Comparison of ENCODE assay signal across 8 mouse cellular contexts in the genomic region with DNA sequence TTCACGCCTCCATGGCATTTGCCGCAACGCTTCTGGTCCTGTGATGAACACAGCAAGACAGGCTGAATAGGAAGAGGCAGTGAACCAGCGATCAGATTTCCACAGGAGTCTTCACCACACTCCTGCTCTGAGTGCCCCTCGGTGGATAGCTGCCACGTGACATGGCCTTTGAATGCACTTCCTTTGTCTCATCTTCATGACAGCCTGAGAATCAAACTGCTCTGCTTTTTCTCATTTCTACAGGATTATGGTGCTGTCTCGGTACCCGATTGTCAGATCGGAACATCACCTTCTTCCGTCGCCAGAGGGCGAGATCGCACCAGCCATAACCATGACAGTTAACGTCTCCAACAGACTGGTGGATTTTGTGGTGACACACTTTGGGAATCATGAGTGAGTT. TPM values are rescaled to one million over a fixed set of nuclear protein-coding genes. Genes with fewer than 3 reads are reported as not detected.
DNase-seq lines count a peak whose midpoint lies in the region; ATAC-seq and TF ChIP-seq lines count a peak whose summit lies in the region.

No protein-coding gene starts in this region.

- peak; percentile 59 for DNase-seq in 416B (ENCODE audit: low read depth)
- DNase-seq in adrenal gland, adult 2 months: peak; percentile 80
- DNase-seq in embryo, embryonic 11 days: peak; percentile 84
- DNase-seq in limb, embryonic 14.5 days (ENCODE audit: low spot score): peak; percentile 86
- peak; percentile 10 to 31 for DNase-seq in thymus, adult 18-20 months

- no peak overlapping the region for H3K9ac ChIP-seq in kidney, embryonic 15.5 days
- no peak overlapping the region for H3K9ac ChIP-seq in limb, embryonic 14.5 days (ENCODE audit: low read depth, low read length, severe bottlenecking)
- no peak overlapping the region for H3K9ac ChIP-seq in neural tube, embryonic 13.5 days

- ATAC-seq in granulocyte monocyte progenitor cell, adult 5-6 weeks (replicated peaks; ENCODE audit: poor library complexity, severe bottlenecking): peak; percentile 79
- 0 out of 2 replicates have a peak, but pooled peaks have one; percentile 52 for ATAC-seq in kidney, embryonic 15.5 days (replicated peaks; ENCODE audit: low FRiP score)
- peak; percentile 68; the same call in 1 of the 2 replicates for ATAC-seq in limb, embryonic 14.5 days (ENCODE audit: low FRiP score, low read depth)
- ATAC-seq in neural tube, embryonic 13.5 days (ENCODE audit: low read depth): peak; percentile 85; the same call in 1 of the 2 replicates

- H3K27me3 ChIP-seq in kidney, embryonic 15.5 days: peaks cover 7% of the 10 kb centered on the region; the same call in 1 of the 2 replicates
- H3K27me3 ChIP-seq in limb, embryonic 14.5 days (ENCODE audit: control insufficient read depth, insufficient read depth, low read length): no peaks in the 10 kb centered on the region
- 0 out of 2 replicates have a peak, but pooled peaks cover 5% of the 10 kb centered on the region for H3K27me3 ChIP-seq in neural tube, embryonic 13.5 days

- H3K4me2 ChIP-seq in kidney, embryonic 15.5 days: no peak overlapping the region
- no peak overlapping the region for H3K4me2 ChIP-seq in limb, embryonic 14.5 days (replicated peaks; ENCODE audit: low read depth, low read length, severe bottlenecking)
- 0 out of 2 replicates have a peak overlapping the region, but pooled peaks have one; percentile 20 for H3K4me2 ChIP-seq in neural tube, embryonic 13.5 days

- H3K9me3 ChIP-seq in kidney, embryonic 15.5 days (replicated peaks): no peaks in the 10 kb centered on the region
- H3K9me3 ChIP-seq in limb, embryonic 14.5 days (ENCODE audit: control insufficient read depth, low read length): no peaks in the 10 kb centered on the region
- H3K9me3 ChIP-seq in neural tube, embryonic 13.5 days: no peaks in the 10 kb centered on the region

- no peak for TF ChIP-seq POLR2A in limb, embryonic 14.5 days (IDR thresholded peaks at IDR 0.05; ENCODE audit: borderline replicate concordance, extremely low read depth, insufficient read depth, insufficient read length)

- H3K36me3 ChIP-seq in kidney, embryonic 15.5 days: no peaks in the 10 kb centered on the region
- no peaks in the 10 kb centered on the region for H3K36me3 ChIP-seq in limb, embryonic 14.5 days (ENCODE audit: control insufficient read depth, insufficient read depth, low read length)
- no peaks in the 10 kb centered on the region for H3K36me3 ChIP-seq in neural tube, embryonic 13.5 days

- WGBS in kidney, embryonic 15.5 days: 21% methylated on average over 14 of the region's 14 CpGs
- 24% methylated on average over 14 of the region's 14 CpGs for WGBS in limb, embryonic 14.5 days
- 23% methylated on average over 14 of the region's 14 CpGs for WGBS in neural tube, embryonic 13.5 days

- no peak overlapping the region for H3K4me3 ChIP-seq in kidney, embryonic 15.5 days (replicated peaks)
- H3K4me3 ChIP-seq in limb, embryonic 14.5 days (replicated peaks; ENCODE audit: low read length): no peak overlapping the region
- no peak overlapping the region for H3K4me3 ChIP-seq in neural tube, embryonic 13.5 days

- no peak overlapping the region for H3K27ac ChIP-seq in kidney, embryonic 15.5 days
- H3K27ac ChIP-seq in limb, embryonic 14.5 days (replicated peaks; ENCODE audit: low read depth, low read length): no peak overlapping the region
- H3K27ac ChIP-seq in neural tube, embryonic 13.5 days (replicated peaks): no peak overlapping the region

- no peaks in the 10 kb centered on the region for H3K4me1 ChIP-seq in kidney, embryonic 15.5 days
- no peaks in the 10 kb centered on the region for H3K4me1 ChIP-seq in limb, embryonic 14.5 days (ENCODE audit: control insufficient read depth, insufficient read depth, low read length)
- H3K4me1 ChIP-seq in neural tube, embryonic 13.5 days (replicated peaks): no peaks in the 10 kb centered on the region

RNA-seq across cellular contexts. Expression of a gene that starts 25.7 kb away (rescaled TPM):
- total RNA-seq in adrenal gland, adult 2 months (2021): under 1 TPM in 1 of 2 experiments, not detected in 1; 0.14 TPM
- polyA plus RNA-seq in adrenal gland, adult 2 months (2012; rRNA removed): not detected in 2 replicates
- total RNA-seq in granulocyte monocyte progenitor cell, adult 5-6 weeks (2014; fragmentation: Nextera tagmentation): not detected in 2 replicates
- not detected in 2 replicates for total RNA-seq in granulocyte monocyte progenitor cell, adult 5-6 weeks (2017)
- 0.27 and 0.57 TPM in 2 replicates for polyA plus RNA-seq in kidney, embryonic 15.5 days (2015; fragmentation: Nextera tagmentation; extraction: Ambion mirVana)
- polyA plus RNA-seq in limb, embryonic 14.5 days (2012; rRNA removed): 0.35 and 0.45 TPM in 2 replicates
- polyA plus RNA-seq in limb, embryonic 14.5 days (2014; fragmentation: Nextera tagmentation; extraction: Ambion mirVana): 0.70 and 1.4 TPM in 2 replicates
- polyA plus RNA-seq in neural tube, embryonic 13.5 days (2015; fragmentation: Nextera tagmentation; extraction: Ambion mirVana): 0.32 and 0.33 TPM in 2 replicates

RNA-seq across cellular contexts. Expression of a gene that starts 49.2 kb away (rescaled TPM):
- 10 to 100 TPM; 39.8 to 49.4 TPM for total RNA-seq in adrenal gland, adult 2 months (2021)
- polyA plus RNA-seq in adrenal gland, adult 2 months (2012; rRNA removed): 2.3 and 3.5 TPM in 2 replicates
- 5.6 and 8.7 TPM in 2 replicates for total RNA-seq in granulocyte monocyte progenitor cell, adult 5-6 weeks (2014; fragmentation: Nextera tagmentation)
- 5.9 and 10.7 TPM in 2 replicates for total RNA-seq in granulocyte monocyte progenitor cell, adult 5-6 weeks (2017)
- 22.8 and 24.7 TPM in 2 replicates for polyA plus RNA-seq in kidney, embryonic 15.5 days (2015; fragmentation: Nextera tagmentation; extraction: Ambion mirVana)
- polyA plus RNA-seq in limb, embryonic 14.5 days (2012; rRNA removed): 19.4 and 19.9 TPM in 2 replicates
- 27.0 and 34.2 TPM in 2 replicates for polyA plus RNA-seq in limb, embryonic 14.5 days (2014; fragmentation: Nextera tagmentation; extraction: Ambion mirVana)
- polyA plus RNA-seq in neural tube, embryonic 13.5 days (2015; fragmentation: Nextera tagmentation; extraction: Ambion mirVana): 49.7 and 56.6 TPM in 2 replicates

Comparison
In these comparisons a context has a peak if more than half of its experiments do, and no peak if none do; other contexts are left out.
1. DNase-seq: peak in every context shown above with its lines; median percentile 86 in limb, embryonic 14.5 days; 84 in embryo, embryonic 11 days; 80 in adrenal gland, adult 2 months; 59 in 416B; 20 in thymus, adult 18-20 months.